Mouse (Mus musculus) cerebellum, adult 2 months (tissue): Measurements from ENCODE around the gene Crbn. TPM values are rescaled to one million over a fixed set of nuclear protein-coding genes. Genes with fewer than 3 reads are reported as not detected.
A peak's percentile ranks its signal among the peaks of the same experiment; 100 is the strongest.

Source experiments
- DNase-seq, 2 experiments: peaks; one replicate each; pipeline ENCODE4 v3.0.0; 2021
- H3K27ac ChIP-seq: fragments of 200-500 bp; 2 replicates; pipeline ENCODE4 v1.5.1; 2012; ENCODE audit warnings: low read length, control low read depth, inconsistent platforms; ENCODE audit not compliant: insufficient read depth
- H3K27me3 ChIP-seq: fragments of 200-500 bp; 2 replicates; pipeline ENCODE4 v1.6.1; 2012; ENCODE audit warnings: inconsistent platforms, mild to moderate bottlenecking, low read length, moderate library complexity; ENCODE audit not compliant: control insufficient read depth, insufficient read depth
- H3K4me1 ChIP-seq: fragments of 200-500 bp; 2 replicates; pipeline ENCODE4 v1.6.1; 2011; ENCODE audit warnings: low read length; ENCODE audit not compliant: control insufficient read depth, insufficient read depth
- H3K4me3 ChIP-seq: fragments of 200-500 bp; replicated peaks from 2 replicates; pipeline ENCODE3; 2011; ENCODE audit warnings: mild to moderate bottlenecking, low read depth, low read length, control low read depth; ENCODE audit not compliant: insufficient read depth
- CTCF ChIP-seq: fragments of 200-500 bp; IDR thresholded peaks from 2 replicates; pipeline ENCODE4 v1.5.1; 2011; ENCODE audit warnings: low read depth, mild to moderate bottlenecking, control low read depth, low read length, moderate library complexity, borderline replicate concordance; ENCODE audit not compliant: insufficient read depth
- POLR2A ChIP-seq: fragments of 200-500 bp; IDR thresholded peaks from 2 replicates; pipeline ENCODE4 v1.6.1; 2011; ENCODE audit warnings: low read length, control low read depth, borderline replicate concordance; ENCODE audit not compliant: insufficient read depth
- WGBS: fragments of 180-500 bp; shearing (Covaris S2); methylation state at CpG from one replicate; pipeline ENCODE4 v1.1.7; 2018; 5-methylcytosine and 5-hydroxymethylcytosine counted together
- polyA plus RNA-seq: library from polyadenylated mRNA; depleted of rRNA; stranded (reverse); fragments of >200 nt; gene quantifications from 2 replicates; pipeline ENCODE4 v1.2.3, GENCODE M21; 2012; rRNA removed

The Crbn gene
- 57.2 and 57.3 TPM in 2 replicates for polyA plus RNA-seq

DNA sequence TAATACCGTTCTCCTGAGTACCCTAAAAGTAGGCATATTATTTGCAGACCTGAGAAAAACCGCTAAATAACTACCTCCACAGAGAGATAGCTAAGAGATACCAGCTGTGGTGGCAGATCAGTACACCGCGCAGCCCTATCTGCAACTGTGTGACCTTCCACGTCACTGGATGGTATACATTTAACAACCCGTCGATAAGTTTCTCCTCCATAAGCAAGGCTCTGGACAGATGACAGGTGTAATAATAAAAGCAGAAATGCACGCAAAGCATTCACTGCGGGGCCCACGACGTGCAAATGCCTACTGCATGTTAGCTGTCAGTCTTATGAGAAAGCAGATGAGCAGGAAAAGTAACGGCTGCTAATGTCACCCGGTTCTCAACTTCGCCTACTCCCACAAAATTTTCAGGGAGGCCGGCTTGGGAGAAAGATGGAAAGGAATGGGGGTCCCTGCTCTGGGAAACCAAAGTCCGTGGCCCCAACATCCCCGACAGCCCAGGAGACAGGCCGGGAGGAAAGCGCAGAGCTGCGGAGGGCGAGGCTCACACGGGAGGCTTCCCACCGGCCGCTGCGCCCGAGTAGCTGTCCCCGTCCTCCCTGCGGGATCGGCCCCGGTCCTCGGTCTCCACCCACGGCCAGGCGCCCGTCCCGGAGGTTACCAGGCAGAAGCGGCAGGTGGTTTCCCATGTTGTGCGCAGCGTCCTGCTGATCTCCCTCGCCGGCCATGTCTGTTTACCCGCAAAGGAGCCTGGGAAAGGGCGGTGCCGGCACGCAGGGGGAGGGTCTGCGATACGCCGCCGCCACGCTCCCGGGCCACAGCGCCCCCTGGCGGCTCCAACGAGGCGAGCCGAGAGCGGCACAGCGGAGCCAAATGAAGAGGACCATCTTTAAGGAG is at the start of gene Crbn:
TSS of gene Crbn (minus strand) at position 745 of the 894 bp plus-strand sequence.
- no peaks in the 10 kb centered on the region for H3K27me3 ChIP-seq
- H3K4me3 ChIP-seq, result peak within 1 kb of the TSS; percentile 85
- 2% methylated on average over 57 of the region's 57 CpGs for WGBS
- H3K27ac ChIP-seq, result peak within 1 kb of the TSS; percentile 60
- DNase-seq, result peak; percentile 91 to 95
- TF ChIP-seq CTCF (peak; percentile 82), POLR2A (peak; percentile 83)
- peaks cover 3% of the 10 kb centered on the region; the same call in 1 of the 2 replicates for H3K4me1 ChIP-seq

- peaks cover 4% of the 10 kb centered on the region; the same call in 1 of the 2 replicates for H3K4me1 ChIP-seq
- no peak overlapping the region for H3K27ac ChIP-seq
- DNase-seq, result no peak
- no peak overlapping the region for H3K4me3 ChIP-seq
- WGBS, result 74% methylated on average over 1 of the region's 1 CpGs
- TF ChIP-seq CTCF, result no peak
- TF ChIP-seq POLR2A, result no peak
- H3K27me3 ChIP-seq, result no peaks in the 10 kb centered on the region
These were observed 40.3 kb upstream of the Crbn start for GRCm38 (mm10) chr6:106840181-106840580.

DNA sequence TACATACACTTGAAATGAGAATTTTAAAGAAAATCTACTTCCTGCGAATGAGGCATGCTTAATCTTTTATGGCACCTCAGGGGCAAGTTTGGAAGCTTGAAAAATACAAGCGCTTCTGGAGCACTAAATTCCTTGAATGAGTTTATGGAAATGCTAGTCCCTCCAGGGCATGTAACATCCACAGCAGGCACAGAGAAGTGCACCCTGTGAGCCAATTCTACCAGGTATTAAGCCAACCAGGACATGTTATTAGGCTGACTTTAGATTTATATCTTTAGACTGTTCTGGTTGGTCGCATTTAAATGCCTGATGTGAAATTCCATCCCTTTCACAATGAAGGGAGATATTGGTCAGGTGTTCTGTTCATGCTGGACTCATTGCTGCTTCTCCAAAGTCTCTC is 38.2 kb upstream of the Crbn start:
- Histone ChIP-seq H3K4me1 (peaks cover 9% of the 10 kb centered on the region; the same call in 1 of the 2 replicates), H3K27me3 (no peaks in the 10 kb centered on the region), H3K4me3 (no peak overlapping the region), H3K27ac (no peak overlapping the region)
- TF ChIP-seq POLR2A (no peak), CTCF (no peak)
- WGBS, result 84% methylated on average over 3 of the region's 3 CpGs
- DNase-seq, result no peak

GRCm38 (mm10) chr6:106835316-106835715 is 35.4 kb upstream of the Crbn start:
- no peak for TF ChIP-seq CTCF
- TF ChIP-seq POLR2A, result no peak
- Histone ChIP-seq H3K27ac (no peak overlapping the region), H3K4me3 (no peak overlapping the region), H3K27me3 (no peaks in the 10 kb centered on the region), H3K4me1 (peaks cover 9% of the 10 kb centered on the region; the same call in 1 of the 2 replicates)
- 9% methylated on average over 2 of the region's 2 CpGs for WGBS
- DNase-seq, result peak; percentile 28 to 74

- no peaks in the 10 kb centered on the region for H3K27me3 ChIP-seq
- peak; percentile 15; the same call in 1 of the 2 replicates for TF ChIP-seq CTCF
- TF ChIP-seq POLR2A, result no peak
- no peak overlapping the region for H3K4me3 ChIP-seq
- no peak overlapping the region for H3K27ac ChIP-seq
- peaks cover 3% of the 10 kb centered on the region; the same call in 1 of the 2 replicates for H3K4me1 ChIP-seq
- 34% methylated on average over 1 of the region's 1 CpGs for WGBS
- DNase-seq, result peak; percentile 46 to 70
These were observed 22.5 kb upstream of the Crbn start for GRCm38 (mm10) chr6:106822329-106822728.

- H3K4me3 ChIP-seq, result no peak overlapping the region
- TF ChIP-seq CTCF (no peak), POLR2A (no peak)
- no peaks in the 10 kb centered on the region for H3K27me3 ChIP-seq
- DNase-seq, result peak in 1 of 2 experiments; percentile 36
- no peak overlapping the region for H3K27ac ChIP-seq
- peaks cover 3% of the 10 kb centered on the region; the same call in 1 of the 2 replicates for H3K4me1 ChIP-seq
These were observed 20.7 kb upstream of the Crbn start for GRCm38 (mm10) chr6:106820566-106820965.

GRCm38 (mm10) chr6:106819906-106820305 is 20.0 kb upstream of the Crbn start:
- Histone ChIP-seq H3K27me3 (no peaks in the 10 kb centered on the region), H3K27ac (no peak overlapping the region), H3K4me1 (peaks cover 3% of the 10 kb centered on the region; the same call in 1 of the 2 replicates), H3K4me3 (no peak overlapping the region)
- DNase-seq, result no peak
- TF ChIP-seq CTCF (no peak), POLR2A (no peak)
- WGBS, result 91% methylated on average over 3 of the region's 3 CpGs

DNA sequence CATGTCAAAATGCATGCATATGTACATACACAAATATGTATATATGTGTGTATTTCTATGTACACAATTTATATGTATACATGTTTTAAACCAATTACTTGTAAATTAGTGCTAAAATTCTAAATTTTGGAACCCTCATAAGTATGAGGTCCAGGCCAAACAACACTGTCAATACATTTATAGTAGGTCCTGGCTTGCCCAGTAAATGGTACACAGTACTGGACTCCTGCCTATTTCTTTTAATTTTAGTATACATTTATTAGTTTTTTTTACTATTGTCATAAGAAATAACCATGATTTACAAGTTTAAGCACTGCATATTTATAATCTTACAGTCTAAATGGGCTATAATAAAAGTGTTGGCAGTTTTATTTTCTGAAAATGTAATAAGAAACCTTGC is 19.4 kb upstream of the Crbn start:
- no peak overlapping the region for H3K4me3 ChIP-seq
- H3K4me1 ChIP-seq, result peaks cover 3% of the 10 kb centered on the region; the same call in 1 of the 2 replicates
- H3K27me3 ChIP-seq, result no peaks in the 10 kb centered on the region
- DNase-seq, result no peak
- H3K27ac ChIP-seq, result no peak overlapping the region
- TF ChIP-seq CTCF, result no peak
- no peak for TF ChIP-seq POLR2A
